In genomic region chr1:75211141-75211708, GRCm38 (mm10) we compare ENCODE assay signal across 8 mouse cellular contexts. TPM values are rescaled to one million over a fixed set of nuclear protein-coding genes. Genes with fewer than 3 reads are reported as not detected.
DNase-seq lines count a peak whose midpoint lies in the region; ATAC-seq and TF ChIP-seq lines count a peak whose summit lies in the region.

No protein-coding gene starts in this region.

- peaks cover 7% of the 10 kb centered on the region for H3K27me3 ChIP-seq in embryonic facial prominence, embryonic 13.5 days
- no peaks in the 10 kb centered on the region for H3K27me3 ChIP-seq in intestine, embryonic 16.5 days (replicated peaks; ENCODE audit: control insufficient read depth, insufficient read depth, low read length)
- peaks cover 10% of the 10 kb centered on the region for H3K27me3 ChIP-seq in neural tube, embryonic 12.5 days (replicated peaks)

- no peaks in the 10 kb centered on the region for H3K9me3 ChIP-seq in embryonic facial prominence, embryonic 13.5 days
- H3K9me3 ChIP-seq in intestine, embryonic 16.5 days (ENCODE audit: control insufficient read depth, low read length), result no peaks in the 10 kb centered on the region
- H3K9me3 ChIP-seq in neural tube, embryonic 12.5 days, result no peaks in the 10 kb centered on the region

- H3K4me3 ChIP-seq in lung, adult 2 months (replicated peaks; ENCODE audit: extremely low read depth, low read depth, low read length), result peak overlapping the region; percentile 92
- peak overlapping the region; percentile 97 for H3K4me3 ChIP-seq in embryonic facial prominence, embryonic 13.5 days
- peak overlapping the region; percentile 90 for H3K4me3 ChIP-seq in intestine, embryonic 16.5 days (ENCODE audit: low read length)
- peak overlapping the region; percentile 98 for H3K4me3 ChIP-seq in neural tube, embryonic 12.5 days

- DNase-seq in lung, adult 2 months, result no peak
- no peak for DNase-seq in lung, postnatal 10 days
- DNase-seq in embryo, embryonic 11 days, result no peak
- DNase-seq in gastrocnemius, adult 8-10 months (ENCODE audit: low spot score in 2 of 2), result no peak

- no peak for TF ChIP-seq CTCF in lung, adult 2 months (IDR thresholded peaks at IDR 0.05; ENCODE audit: insufficient read depth, low read length)

- peak overlapping the region; percentile 95 for H3K4me2 ChIP-seq in embryonic facial prominence, embryonic 13.5 days
- peak overlapping the region; percentile 87 for H3K4me2 ChIP-seq in intestine, embryonic 16.5 days (ENCODE audit: low read depth, low read length)
- peak overlapping the region; percentile 97 for H3K4me2 ChIP-seq in neural tube, embryonic 12.5 days (replicated peaks)

- H3K4me1 ChIP-seq in lung, adult 2 months (ENCODE audit: control insufficient read depth, insufficient read depth, low read length), result peaks cover 13% of the 10 kb centered on the region
- H3K4me1 ChIP-seq in embryonic facial prominence, embryonic 13.5 days, result peaks cover 36% of the 10 kb centered on the region
- H3K4me1 ChIP-seq in intestine, embryonic 16.5 days (ENCODE audit: control insufficient read depth, insufficient read depth, low read length), result peaks cover 55% of the 10 kb centered on the region
- H3K4me1 ChIP-seq in neural tube, embryonic 12.5 days, result peaks cover 37% of the 10 kb centered on the region

- ATAC-seq in embryonic facial prominence, embryonic 13.5 days (ENCODE audit: insufficient number of reproducible peaks, insufficient read depth, low FRiP score, low TSS enrichment, low read depth), result no peak
- no peak for ATAC-seq in intestine, embryonic 16.5 days
- ATAC-seq in neural tube, embryonic 12.5 days (ENCODE audit: low FRiP score, low read depth), result peak; percentile 21; the same call in 1 of the 2 replicates
- ATAC-seq in monocyte, adult 5-6 weeks (replicated peaks; ENCODE audit: insufficient number of reproducible peaks, low FRiP score, low TSS enrichment, poor library complexity, severe bottlenecking), result no peak

- peaks cover 41% of the 10 kb centered on the region for H3K36me3 ChIP-seq in embryonic facial prominence, embryonic 13.5 days
- H3K36me3 ChIP-seq in intestine, embryonic 16.5 days (ENCODE audit: control insufficient read depth, insufficient read depth, low read length), result peaks cover 21% of the 10 kb centered on the region
- H3K36me3 ChIP-seq in neural tube, embryonic 12.5 days, result peaks cover 40% of the 10 kb centered on the region

- H3K27ac ChIP-seq in embryonic facial prominence, embryonic 13.5 days, result no peak overlapping the region
- 0 out of 2 replicates have a peak overlapping the region, but pooled peaks have one; percentile 42 for H3K27ac ChIP-seq in intestine, embryonic 16.5 days (ENCODE audit: low read length)
- no peak overlapping the region for H3K27ac ChIP-seq in neural tube, embryonic 12.5 days

- TF ChIP-seq POLR2A in lung, adult 2 months (IDR thresholded peaks at IDR 0.05; ENCODE audit: borderline replicate concordance, extremely low read depth, low read depth, low read length), result no peak

- 9% methylated on average over 17 of the region's 17 CpGs for WGBS in lung, adult 2 months
- WGBS in embryonic facial prominence, embryonic 13.5 days, result 11% methylated on average over 17 of the region's 17 CpGs
- 10% methylated on average over 17 of the region's 17 CpGs for WGBS in intestine, embryonic 16.5 days
- 15% methylated on average over 17 of the region's 17 CpGs for WGBS in neural tube, embryonic 12.5 days

- H3K9ac ChIP-seq in embryonic facial prominence, embryonic 13.5 days, result peak overlapping the region; percentile 96
- peak overlapping the region; percentile 96 for H3K9ac ChIP-seq in intestine, embryonic 16.5 days (ENCODE audit: low read depth, low read length)
- H3K9ac ChIP-seq in neural tube, embryonic 12.5 days, result peak overlapping the region; percentile 96

RNA-seq across cellular contexts. Expression of gene Stk16, which starts 0.6 kb away (rescaled TPM):
- polyA plus RNA-seq in lung, adult 2 months (2012; rRNA removed), result 130 and 140 TPM in 2 replicates
- 133 and 141 TPM in 2 replicates for polyA plus RNA-seq in embryonic facial prominence, embryonic 13.5 days (2015; fragmentation: Nextera tagmentation; extraction: Ambion mirVana)
- polyA plus RNA-seq in intestine, embryonic 16.5 days (2015; fragmentation: Nextera tagmentation; extraction: Ambion mirVana), result 108 and 120 TPM in 2 replicates
- 136 and 143 TPM in 2 replicates for polyA plus RNA-seq in neural tube, embryonic 12.5 days (2016; fragmentation: Nextera tagmentation; extraction: Ambion mirVana)
- 35.5 to 62.5 TPM (median 42.0 TPM) in 3 replicates for total RNA-seq in monocyte, adult 5-6 weeks (2017)
- total RNA-seq in gastrocnemius, adult 8-10 months (2022), result 10 to 100 TPM; 15.2 to 20.5 (median 19.6) TPM

RNA-seq across cellular contexts. Expression of gene Glb1l, which starts 0.6 kb away (rescaled TPM):
- 8.8 and 15.4 TPM in 2 replicates for polyA plus RNA-seq in lung, adult 2 months (2012; rRNA removed)
- polyA plus RNA-seq in embryonic facial prominence, embryonic 13.5 days (2015; fragmentation: Nextera tagmentation; extraction: Ambion mirVana), result 21.9 and 23.3 TPM in 2 replicates
- 9.2 and 10.1 TPM in 2 replicates for polyA plus RNA-seq in intestine, embryonic 16.5 days (2015; fragmentation: Nextera tagmentation; extraction: Ambion mirVana)
- polyA plus RNA-seq in neural tube, embryonic 12.5 days (2016; fragmentation: Nextera tagmentation; extraction: Ambion mirVana), result 17.0 and 18.2 TPM in 2 replicates
- 9.2 to 12.8 TPM (median 9.2 TPM) in 3 replicates for total RNA-seq in monocyte, adult 5-6 weeks (2017)
- 1 to 10 TPM in 2 of 4 experiments, under 1 TPM in 2; 0.73 to 2.3 (median 1.3) TPM for total RNA-seq in gastrocnemius, adult 8-10 months (2022)

RNA-seq across cellular contexts. Expression of gene Tuba4a, which starts 8.4 kb away (rescaled TPM):
- 36.6 and 103 TPM in 2 replicates for polyA plus RNA-seq in lung, adult 2 months (2012; rRNA removed)
- 17.1 and 23.2 TPM in 2 replicates for polyA plus RNA-seq in embryonic facial prominence, embryonic 13.5 days (2015; fragmentation: Nextera tagmentation; extraction: Ambion mirVana)
- 137 and 151 TPM in 2 replicates for polyA plus RNA-seq in intestine, embryonic 16.5 days (2015; fragmentation: Nextera tagmentation; extraction: Ambion mirVana)
- polyA plus RNA-seq in neural tube, embryonic 12.5 days (2016; fragmentation: Nextera tagmentation; extraction: Ambion mirVana), result 9.4 and 11.9 TPM in 2 replicates
- 55.7 to 63.9 TPM (median 58.5 TPM) in 3 replicates for total RNA-seq in monocyte, adult 5-6 weeks (2017)
- 1,000 to 10,000 TPM; 1,243 to 1,380 (median 1,348) TPM for total RNA-seq in gastrocnemius, adult 8-10 months (2022)

RNA-seq across cellular contexts. Expression of gene Atg9a, which starts 19.2 kb away (rescaled TPM):
- 65.7 and 73.3 TPM in 2 replicates for polyA plus RNA-seq in lung, adult 2 months (2012; rRNA removed)
- 28.4 and 30.8 TPM in 2 replicates for polyA plus RNA-seq in embryonic facial prominence, embryonic 13.5 days (2015; fragmentation: Nextera tagmentation; extraction: Ambion mirVana)
- 28.3 and 31.7 TPM in 2 replicates for polyA plus RNA-seq in intestine, embryonic 16.5 days (2015; fragmentation: Nextera tagmentation; extraction: Ambion mirVana)
- 41.0 and 41.5 TPM in 2 replicates for polyA plus RNA-seq in neural tube, embryonic 12.5 days (2016; fragmentation: Nextera tagmentation; extraction: Ambion mirVana)
- 14.6 to 21.0 TPM (median 20.4 TPM) in 3 replicates for total RNA-seq in monocyte, adult 5-6 weeks (2017)
- 100 to 1,000 TPM in 3 of 4 experiments, 10 to 100 TPM in 1; 98.1 to 122 (median 111) TPM for total RNA-seq in gastrocnemius, adult 8-10 months (2022)

RNA-seq across cellular contexts. Expression of gene Ankzf1, which starts 19.3 kb away (rescaled TPM):
- polyA plus RNA-seq in lung, adult 2 months (2012; rRNA removed), result 15.4 and 20.0 TPM in 2 replicates
- 27.1 and 30.5 TPM in 2 replicates for polyA plus RNA-seq in embryonic facial prominence, embryonic 13.5 days (2015; fragmentation: Nextera tagmentation; extraction: Ambion mirVana)
- 25.4 and 26.5 TPM in 2 replicates for polyA plus RNA-seq in intestine, embryonic 16.5 days (2015; fragmentation: Nextera tagmentation; extraction: Ambion mirVana)
- 22.2 and 25.2 TPM in 2 replicates for polyA plus RNA-seq in neural tube, embryonic 12.5 days (2016; fragmentation: Nextera tagmentation; extraction: Ambion mirVana)
- 23.7 to 43.4 TPM (median 31.6 TPM) in 3 replicates for total RNA-seq in monocyte, adult 5-6 weeks (2017)
- total RNA-seq in gastrocnemius, adult 8-10 months (2022), result 1 to 10 TPM; 3.4 to 5.9 (median 4.2) TPM
